Mouse (Mus musculus): Measurements from ENCODE around the gene Ptprr.

- TF ChIP-seq CTCF (conservative IDR thresholded peaks at IDR 0.05; ENCODE audit: low read length) (no peak), POU5F1 (IDR thresholded peaks at IDR 0.05; ENCODE audit: borderline replicate concordance, low read length) (no peak), NANOG (IDR thresholded peaks at IDR 0.05; ENCODE audit: borderline replicate concordance, low read length) (no peak)
Observed at GRCm38 (mm10) chr10:116309460-116309859, 291.4 kb downstream of the Ptprr start.

Data from E14TG2a.4 (cell line).